Mouse (Mus musculus): ENCODE measurements at regions not wholly inside any gene's neighbourhood (a gene's known extent, or its start where the extent isn't known, plus 50 kb on each side); places are given as distances from the start of the nearest gene placed in this dataset.

DNA sequence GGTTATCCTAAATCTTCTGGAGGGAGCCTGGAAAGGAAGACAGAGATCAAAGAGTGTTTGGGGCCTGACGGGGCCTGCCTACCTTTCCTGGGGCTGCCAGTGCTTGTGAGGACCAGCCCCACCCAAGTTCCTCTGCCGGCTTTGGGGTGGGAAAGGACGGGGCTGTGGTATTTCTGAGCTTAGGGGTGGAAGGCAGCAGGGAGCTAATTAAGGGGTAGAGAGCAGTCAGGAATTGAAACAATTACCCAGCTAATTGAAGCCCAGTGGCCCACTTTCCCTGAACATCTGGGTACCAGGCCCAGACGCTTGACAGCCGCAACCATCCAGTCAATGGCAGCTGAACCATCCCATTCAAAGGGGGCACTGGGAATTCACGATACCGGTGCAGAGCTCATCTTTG, 101.2 kb upstream of the Mycn start:
- no peak for DNase-seq (ENCODE audit: low read depth, low spot score)

GRCm38 (mm10) chr12:13035108-13035741, 93.5 kb upstream of the Mycn start:
- no peak for DNase-seq (ENCODE audit: low read depth, low spot score)

- no peak for DNase-seq (ENCODE audit: low read depth, low spot score)
Observed at GRCm38 (mm10) chr12:13030333-13030732, 88.6 kb upstream of the Mycn start.

GRCm38 (mm10) chr12:13028086-13028485, 86.4 kb upstream of the Mycn start:
- DNase-seq (ENCODE audit: low read depth, low spot score), result no peak

- DNase-seq (ENCODE audit: low read depth, low spot score), result peak; percentile 13
Observed at GRCm38 (mm10) chr12:13026041-13026580, 84.4 kb upstream of the Mycn start.

GRCm38 (mm10) chr12:13024215-13024841, 82.6 kb upstream of the Mycn start:
- no peak for DNase-seq (ENCODE audit: low read depth, low spot score)

GRCm38 (mm10) chr12:13011023-13011761, 69.5 kb upstream of the Mycn start:
- DNase-seq (ENCODE audit: low read depth, low spot score), result no peak

GRCm38 (mm10) chr12:13010405-13010804, 68.7 kb upstream of the Mycn start:
- no peak for DNase-seq (ENCODE audit: low read depth, low spot score)

- no peak for DNase-seq (ENCODE audit: low read depth, low spot score)
Observed at GRCm38 (mm10) chr12:13009470-13009869, 67.8 kb upstream of the Mycn start.

DNA sequence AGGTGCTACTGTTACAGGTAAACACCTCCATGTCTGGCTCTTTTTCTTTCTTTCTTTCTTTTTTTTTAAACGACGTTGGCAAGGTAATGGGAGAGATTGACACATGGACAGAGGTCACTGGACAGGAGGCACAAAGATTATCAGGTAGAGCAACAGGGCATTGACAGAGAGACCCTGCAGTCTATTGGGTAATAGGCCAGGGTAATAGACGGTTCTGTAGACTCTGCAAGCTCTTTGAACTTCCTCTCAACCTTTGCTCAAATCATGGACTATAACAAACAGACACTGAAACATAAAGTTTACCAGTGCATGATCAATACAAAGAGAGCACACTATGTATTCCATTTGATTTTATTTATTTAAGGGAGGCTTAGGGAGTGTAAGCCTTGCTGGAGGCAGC, 61.0 kb upstream of the Mycn start:
- DNase-seq (ENCODE audit: low read depth, low spot score), result no peak

GRCm38 (mm10) chr12:13002069-13002590, 60.4 kb upstream of the Mycn start:
- no peak for DNase-seq (ENCODE audit: low read depth, low spot score)

GRCm38 (mm10) chr12:12995974-12996361, 54.3 kb upstream of the Mycn start:
- DNase-seq (ENCODE audit: low read depth, low spot score), result no peak

DNA sequence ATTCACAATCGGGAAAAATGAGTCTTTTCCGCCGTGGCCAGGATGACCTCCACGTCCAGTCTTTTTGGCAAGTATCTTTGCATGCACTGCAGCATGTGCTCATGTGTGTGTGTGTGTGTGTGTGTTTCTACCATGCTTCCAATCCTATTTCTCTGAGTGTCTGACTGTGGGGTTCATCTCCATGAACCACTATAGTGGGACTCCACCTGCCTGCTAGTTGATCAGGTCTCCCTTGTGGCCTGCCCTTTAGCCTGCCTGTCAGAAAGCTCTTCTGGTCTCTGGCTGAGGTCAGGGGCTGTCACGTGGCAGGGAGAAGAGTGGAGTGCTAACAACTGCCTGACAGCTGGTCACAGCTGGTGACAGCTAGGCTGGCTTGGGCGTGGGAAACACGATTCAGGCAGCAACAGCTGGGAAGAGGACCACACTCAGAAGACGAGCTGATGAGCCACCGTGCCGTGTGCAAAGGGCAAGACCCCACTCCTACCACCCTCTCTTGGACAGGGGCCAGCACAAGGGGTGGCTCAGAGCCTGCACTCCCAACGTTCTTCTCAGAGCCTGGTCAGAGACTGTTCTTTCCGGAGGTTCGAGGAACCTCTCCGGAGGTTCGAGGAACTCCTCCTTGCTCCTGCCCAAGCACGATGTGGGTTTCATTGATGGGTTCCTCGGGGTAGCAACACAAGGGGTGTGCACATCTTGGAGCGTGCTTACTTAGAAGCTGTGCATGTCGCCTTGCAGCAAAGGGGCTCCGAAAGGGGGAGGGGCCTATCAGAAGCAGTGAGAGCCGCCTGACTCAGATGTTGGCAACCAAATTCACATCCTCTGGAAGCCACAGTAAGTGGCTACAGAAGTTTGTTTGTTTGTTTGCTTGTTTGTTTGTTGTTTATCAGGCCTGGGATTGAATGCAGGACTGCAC, 53.6 kb upstream of the Mycn start:
- DNase-seq (ENCODE audit: low read depth, low spot score), result peak; percentile 38

DNA sequence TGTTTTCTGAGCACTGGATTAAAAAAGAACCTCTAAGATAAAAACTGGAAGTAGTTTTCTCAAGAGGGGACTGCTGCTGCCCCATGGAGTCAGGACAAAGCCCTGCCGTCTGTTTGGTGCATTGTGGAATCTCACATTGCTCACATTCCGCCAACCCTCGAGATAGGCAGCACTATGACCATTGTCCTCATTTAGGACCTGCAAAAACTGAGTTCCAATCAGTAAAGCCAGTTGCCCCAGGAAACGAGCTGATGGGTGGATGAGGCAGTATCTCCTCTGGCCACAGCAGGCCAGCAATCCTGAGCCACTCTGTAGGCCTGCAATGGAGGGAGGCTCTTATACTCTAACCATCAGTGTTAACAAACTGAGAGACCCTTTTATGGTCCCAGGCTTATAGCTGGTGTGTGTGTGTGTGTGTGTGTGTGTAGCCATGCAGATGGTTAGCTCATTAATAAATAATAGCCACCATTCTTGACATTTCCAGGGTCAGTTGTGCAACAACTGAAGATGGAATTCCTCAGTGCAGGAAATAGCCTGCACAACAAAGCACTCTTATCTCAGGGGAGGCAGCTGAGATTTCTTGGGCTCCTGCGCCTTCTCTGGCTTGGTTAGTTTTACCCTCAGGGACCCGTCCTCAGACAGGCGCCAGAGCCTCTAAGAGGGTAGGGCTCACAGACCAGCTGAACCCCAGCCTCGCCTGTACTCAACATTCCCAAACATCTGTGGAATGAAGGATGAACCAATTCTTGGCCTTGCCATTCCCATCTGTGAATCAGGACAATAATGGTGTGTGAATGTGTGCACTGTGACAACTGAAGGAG, 52.4 kb upstream of the Mycn start:
- peak; percentile 36 for DNase-seq (ENCODE audit: low read depth, low spot score)
